Mouse (Mus musculus) liver, embryonic 14.5 days (tissue): ENCODE data around the gene Wipf1.

Source experiments
- CTCF ChIP-seq: IDR thresholded peaks from 2 replicates; pipeline ENCODE4 v1.5.1; 2016; ENCODE audit warnings: antibody characterized with exemption, low read depth, control low read depth
- EP300 ChIP-seq: IDR thresholded peaks from 2 replicates; pipeline ENCODE4 v1.6.1; 2016; ENCODE audit warnings: antibody characterized with exemption, low read depth

DNA sequence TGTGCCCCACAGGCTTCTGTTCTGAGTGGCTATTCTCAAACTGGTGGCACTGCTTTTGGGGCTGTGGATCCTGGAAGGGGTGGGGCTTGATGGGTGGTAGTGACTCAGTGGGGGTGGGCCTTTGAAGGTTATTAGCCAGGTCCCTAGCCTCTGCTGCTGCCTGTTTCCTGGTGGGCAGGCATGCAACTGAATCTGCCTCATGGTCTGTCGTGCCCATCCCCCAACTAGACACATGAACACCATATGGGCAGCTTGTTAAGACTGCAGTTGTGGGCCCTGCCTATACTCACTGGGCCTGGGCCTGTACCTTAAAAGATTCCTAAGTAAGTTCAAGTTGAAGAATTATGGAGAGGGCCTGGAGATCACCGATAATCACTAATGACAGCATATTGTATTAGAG, 16.0 kb upstream of the Wipf1 start:
- TF ChIP-seq CTCF (no peak), EP300 (no peak)
